Mouse (Mus musculus) adrenal gland, adult 2 months (tissue): ENCODE measurements around the gene Lypd6b. TPM values are rescaled to one million over a fixed set of nuclear protein-coding genes. Genes with fewer than 3 reads are reported as not detected.

ENCODE experiments used
- DNase-seq: peaks from one replicate; pipeline ENCODE4 v3.0.0; 2021
- polyA plus RNA-seq: library from polyadenylated mRNA; depleted of rRNA; stranded (reverse); fragments of >200 nt; gene quantifications from 2 replicates; pipeline ENCODE4 v1.2.3, GENCODE M21; 2012; rRNA removed
- total RNA-seq, 2 experiments: library from RNA; stranded (reverse); gene quantifications; 2 replicates each; pipeline ENCODE4 v1.2.3; 2021

Lypd6b gene
- total and polyA plus RNA-seq, 3 experiments: 0.06 to 1.1 TPM; not detected in 1

- no peak for DNase-seq
Measured at GRCm38 (mm10) chr2:49942100-49942499, 154.6 kb downstream of the Lypd6b start.

GRCm38 (mm10) chr2:49951681-49952080, 164.2 kb downstream of the Lypd6b start:
- no peak for DNase-seq

GRCm38 (mm10) chr2:49952632-49953293, 165.3 kb downstream of the Lypd6b start:
- no peak for DNase-seq

- DNase-seq: peak; percentile 91
Measured at GRCm38 (mm10) chr2:49957449-49957848, 170.0 kb downstream of the Lypd6b start.

GRCm38 (mm10) chr2:49961991-49962390, 174.5 kb downstream of the Lypd6b start:
- DNase-seq: peak; percentile 76

- no peak for DNase-seq
Measured at GRCm38 (mm10) chr2:49964899-49965298, 177.4 kb downstream of the Lypd6b start.

GRCm38 (mm10) chr2:49967748-49968147, 180.3 kb downstream of the Lypd6b start:
- DNase-seq: peak; percentile 43

- DNase-seq: no peak
Measured at GRCm38 (mm10) chr2:49970990-49971389, 183.5 kb downstream of the Lypd6b start.

- no peak for DNase-seq
Measured at GRCm38 (mm10) chr2:49978606-49979005, 191.1 kb downstream of the Lypd6b start.

- DNase-seq: no peak
Measured at GRCm38 (mm10) chr2:49979991-49980390, 192.5 kb downstream of the Lypd6b start.

- DNase-seq: no peak
Measured at GRCm38 (mm10) chr2:49983021-49983420, 195.5 kb downstream of the Lypd6b start.

- DNase-seq: no peak
Measured at GRCm38 (mm10) chr2:49984780-49985179, 197.3 kb downstream of the Lypd6b start.

- no peak for DNase-seq
Measured at GRCm38 (mm10) chr2:49995841-49996240, 208.4 kb downstream of the Lypd6b start.

- peak; percentile 18 for DNase-seq
Measured at GRCm38 (mm10) chr2:49997216-49997615, 209.7 kb downstream of the Lypd6b start.

Other genes with a start within 250 kb of the Lypd6b start
- gene Kif5c, start 168.4 kb upstream of the Lypd6b start, total RNA-seq: 10 to 100 TPM in 1 of 2 experiments, 1 to 10 TPM in 1; 8.8 to 10.8 TPM
- gene Kif5c, start 168.4 kb upstream of the Lypd6b start, polyA plus RNA-seq: 0.63 and 0.87 TPM in 2 replicates